Mouse (Mus musculus) ES-Bruce4 (cell line): Measurements from ENCODE around the gene Scamp2.

Experiments used
- CTCF ChIP-seq: IDR thresholded peaks from one replicate; pipeline ENCODE4 v1.8.1; 2011; ENCODE audit warnings: low read depth, low read length
- EP300 ChIP-seq: IDR thresholded peaks from 2 replicates; pipeline ENCODE4 v1.6.1; 2011; ENCODE audit warnings: low read depth, low read length; ENCODE audit not compliant: insufficient read depth

- TF ChIP-seq EP300 = no peak
- no peak for TF ChIP-seq CTCF
Observed at GRCm38 (mm10) chr9:57594174-57594509, 33.4 kb downstream of the Scamp2 start.
